Mouse (Mus musculus): Measurements from ENCODE around the gene Slc30a2. TPM values are rescaled to one million over a fixed set of nuclear protein-coding genes. Genes with fewer than 3 reads are reported as not detected.
"Not testable (repeated sequence)": the region's sequence is repeated elsewhere in the genome, so short reads cannot be mapped to it uniquely, and the experiment has no call there.

Slc30a2 gene
- polyA plus RNA-seq, 1 experiment from 2014 or later: 0.11 TPM

- not testable (repeated sequence) for ATAC-seq (ENCODE audit: extremely low read depth, insufficient number of reproducible peaks, low FRiP score, low TSS enrichment); H3K9me3 ChIP-seq
- 86% methylated on average over 2 of the region's 6 CpGs for WGBS
These were observed 40.8 kb downstream of the Slc30a2 start, which contains the start of gene Extl1 for GRCm38 (mm10) chr4:134383750-134384149. Extl1 (minus strand) TSS chr4:134383850.

GRCm38 (mm10) chr4:134387268-134387667 lies 44.3 kb downstream of the Slc30a2 start:
- Histone ChIP-seq H3K4me1 (peaks cover 1% of the 10 kb centered on the region; the same call in 1 of the 2 replicates), H3K27me3 (replicated peaks) (no peaks in the 10 kb centered on the region), H3K36me3 (no peaks in the 10 kb centered on the region), H3K27ac (replicated peaks) (no peak overlapping the region), H3K9me3 (peaks cover 8% of the 10 kb centered on the region; the same call in 1 of the 2 replicates), H3K4me2 (no peak overlapping the region), H3K9ac (no peak overlapping the region), H3K4me3 (no peak overlapping the region)
- WGBS: 68% methylated on average over 6 of the region's 6 CpGs
- no peak for ATAC-seq (ENCODE audit: extremely low read depth, insufficient number of reproducible peaks, low FRiP score, low TSS enrichment)

More at GRCm38 (mm10) chr4:134383750-134384149, 40.8 kb downstream of the Slc30a2 start, which contains the start of gene Extl1:
- H3K4me2 ChIP-seq; H3K27ac ChIP-seq (replicated peaks); H3K27me3 ChIP-seq (replicated peaks); H3K36me3 ChIP-seq; H3K4me3 ChIP-seq; H3K9ac ChIP-seq: not testable (repeated sequence)
- H3K4me1 ChIP-seq: peaks cover 10% of the 10 kb centered on the region

GRCm38 (mm10) chr4:134388397-134388796 lies 45.4 kb downstream of the Slc30a2 start:
- Histone ChIP-seq H3K4me1 (peaks cover 4% of the 10 kb centered on the region; the same call in 1 of the 2 replicates), H3K27ac (replicated peaks) (no peak overlapping the region), H3K36me3 (no peaks in the 10 kb centered on the region), H3K4me2 (no peak overlapping the region), H3K9ac (no peak overlapping the region), H3K27me3 (replicated peaks) (no peaks in the 10 kb centered on the region), H3K9me3 (peaks cover 8% of the 10 kb centered on the region; the same call in 1 of the 2 replicates), H3K4me3 (no peak overlapping the region)
- no peak for ATAC-seq (ENCODE audit: extremely low read depth, insufficient number of reproducible peaks, low FRiP score, low TSS enrichment)
- WGBS: 16% methylated on average over 5 of the region's 5 CpGs

GRCm38 (mm10) chr4:134391636-134392035 lies 48.7 kb downstream of the Slc30a2 start:
- Histone ChIP-seq H3K27ac (replicated peaks) (no peak overlapping the region), H3K27me3 (replicated peaks) (no peaks in the 10 kb centered on the region), H3K9me3 (peaks cover 8% of the 10 kb centered on the region; the same call in 1 of the 2 replicates), H3K36me3 (no peaks in the 10 kb centered on the region), H3K9ac (no peak overlapping the region), H3K4me1 (peaks cover 4% of the 10 kb centered on the region; the same call in 1 of the 2 replicates), H3K4me2 (no peak overlapping the region), H3K4me3 (no peak overlapping the region)
- 75% methylated on average over 1 of the region's 1 CpGs for WGBS
- ATAC-seq (ENCODE audit: extremely low read depth, insufficient number of reproducible peaks, low FRiP score, low TSS enrichment): no peak

- Histone ChIP-seq H3K36me3 (no peaks in the 10 kb centered on the region), H3K9me3 (peaks cover 8% of the 10 kb centered on the region; the same call in 1 of the 2 replicates), H3K27me3 (replicated peaks) (no peaks in the 10 kb centered on the region), H3K4me1 (peaks cover 12% of the 10 kb centered on the region), H3K4me2 (peak overlapping the region; percentile 24; the same call in 1 of the 2 replicates), H3K4me3 (no peak overlapping the region), H3K27ac (replicated peaks) (no peak overlapping the region), H3K9ac (no peak overlapping the region)
- 19% methylated on average over 8 of the region's 8 CpGs for WGBS
- no peak for ATAC-seq (ENCODE audit: extremely low read depth, insufficient number of reproducible peaks, low FRiP score, low TSS enrichment)
These were observed 49.6 kb downstream of the Slc30a2 start for GRCm38 (mm10) chr4:134392595-134392994.

- Histone ChIP-seq H3K9me3 (peaks cover 8% of the 10 kb centered on the region; the same call in 1 of the 2 replicates), H3K36me3 (no peaks in the 10 kb centered on the region), H3K4me1 (peaks cover 16% of the 10 kb centered on the region), H3K27ac (replicated peaks) (no peak overlapping the region), H3K9ac (no peak overlapping the region), H3K27me3 (replicated peaks) (no peaks in the 10 kb centered on the region), H3K4me2 (no peak overlapping the region), H3K4me3 (no peak overlapping the region)
- 25% methylated on average over 12 of the region's 12 CpGs for WGBS
- ATAC-seq (ENCODE audit: extremely low read depth, insufficient number of reproducible peaks, low FRiP score, low TSS enrichment): no peak
These were observed 50.0 kb downstream of the Slc30a2 start for GRCm38 (mm10) chr4:134393026-134393425.

- Histone ChIP-seq H3K36me3 (no peaks in the 10 kb centered on the region), H3K4me3 (no peak overlapping the region), H3K27ac (replicated peaks) (no peak overlapping the region), H3K9me3 (peaks cover 8% of the 10 kb centered on the region; the same call in 1 of the 2 replicates), H3K27me3 (replicated peaks) (no peaks in the 10 kb centered on the region), H3K9ac (no peak overlapping the region), H3K4me1 (peaks cover 16% of the 10 kb centered on the region), H3K4me2 (no peak overlapping the region)
- WGBS: 91% methylated on average over 7 of the region's 7 CpGs
- no peak for ATAC-seq (ENCODE audit: extremely low read depth, insufficient number of reproducible peaks, low FRiP score, low TSS enrichment)
These were observed 52.2 kb downstream of the Slc30a2 start for GRCm38 (mm10) chr4:134395142-134395541.

- Histone ChIP-seq H3K4me3 (peak within 1 kb of the TSS; percentile 68), H3K9ac (peak within 1 kb of the TSS; percentile 89), H3K27me3 (replicated peaks) (no peaks in the 10 kb centered on the region), H3K9me3 (peaks cover 8% of the 10 kb centered on the region; the same call in 1 of the 2 replicates), H3K27ac (replicated peaks) (peak within 1 kb of the TSS; percentile 87), H3K4me2 (peak within 1 kb of the TSS; percentile 89), H3K36me3 (no peaks in the 10 kb centered on the region), H3K4me1 (peaks cover 22% of the 10 kb centered on the region)
- peak; percentile 96 for ATAC-seq (ENCODE audit: extremely low read depth, insufficient number of reproducible peaks, low FRiP score, low TSS enrichment)
- WGBS: under 1% methylated on average over 31 of the region's 31 CpGs
These were observed 53.2 kb downstream of the Slc30a2 start, which contains the start of gene Pafah2 for GRCm38 (mm10) chr4:134395977-134396825. Pafah2 (plus strand) TSS chr4:134396320.

GRCm38 (mm10) chr4:134397121-134397520 lies 54.1 kb downstream of the Slc30a2 start:
- Histone ChIP-seq H3K9ac (peak overlapping the region; percentile 89), H3K4me2 (peak overlapping the region; percentile 89), H3K27me3 (replicated peaks) (no peaks in the 10 kb centered on the region), H3K4me3 (peak overlapping the region; percentile 68), H3K4me1 (peaks cover 32% of the 10 kb centered on the region), H3K36me3 (no peaks in the 10 kb centered on the region), H3K9me3 (0 out of 2 replicates have a peak, but pooled peaks cover 2% of the 10 kb centered on the region), H3K27ac (replicated peaks) (peak overlapping the region; percentile 87)
- no peak for ATAC-seq (ENCODE audit: extremely low read depth, insufficient number of reproducible peaks, low FRiP score, low TSS enrichment)
- 20% methylated on average over 7 of the region's 7 CpGs for WGBS

- no peak overlapping the region for H3K9ac ChIP-seq
- H3K36me3 ChIP-seq: no peaks in the 10 kb centered on the region
- H3K4me1 ChIP-seq: peaks cover 34% of the 10 kb centered on the region
- 88% methylated on average over 9 of the region's 9 CpGs for WGBS
- H3K9me3 ChIP-seq: no peaks in the 10 kb centered on the region
- no peak for ATAC-seq (ENCODE audit: extremely low read depth, insufficient number of reproducible peaks, low FRiP score, low TSS enrichment)
- peak overlapping the region; percentile 87 for H3K27ac ChIP-seq (replicated peaks)
- peak overlapping the region; percentile 68 for H3K4me3 ChIP-seq
- H3K27me3 ChIP-seq (replicated peaks): no peaks in the 10 kb centered on the region
- H3K4me2 ChIP-seq: peak overlapping the region; percentile 89
These were observed 54.8 kb downstream of the Slc30a2 start for GRCm38 (mm10) chr4:134397732-134398131.

GRCm38 (mm10) chr4:134400206-134400605 lies 57.2 kb downstream of the Slc30a2 start:
- ATAC-seq (ENCODE audit: extremely low read depth, insufficient number of reproducible peaks, low FRiP score, low TSS enrichment): no peak
- Histone ChIP-seq H3K4me1 (peaks cover 50% of the 10 kb centered on the region), H3K9ac (no peak overlapping the region), H3K9me3 (no peaks in the 10 kb centered on the region), H3K27me3 (replicated peaks) (no peaks in the 10 kb centered on the region), H3K27ac (replicated peaks) (no peak overlapping the region), H3K4me3 (no peak overlapping the region), H3K4me2 (no peak overlapping the region), H3K36me3 (no peaks in the 10 kb centered on the region)
- 47% methylated on average over 5 of the region's 5 CpGs for WGBS

Measured in heart, embryonic 13.5 days (tissue).